Mouse (Mus musculus): ENCODE data around the gene Pin1.

- TF ChIP-seq CTCF (IDR thresholded peaks at IDR 0.05; ENCODE audit: borderline replicate concordance, control insufficient read depth, extremely low read depth, insufficient read depth, low read length, poor library complexity) = no peak
- TF ChIP-seq POLR2A (IDR thresholded peaks at IDR 0.05; ENCODE audit: control insufficient read depth, extremely low read depth, insufficient read depth, low read length, poor library complexity) = no peak
Observed at GRCm38 (mm10) chr9:20713478-20713987, 61.6 kb downstream of the Pin1 start.

Measured in thymus, adult 2 months (tissue).